Mouse (Mus musculus) erythroblast, embryonic 14.5 days (primary cell): ENCODE results near the gene Jam2.

Experiments used
- GATA1 ChIP-seq: IDR thresholded peaks from 2 replicates; pipeline ENCODE4 v1.6.1; 2012; ENCODE audit warnings: low read length, inconsistent platforms, mixed read lengths
- TAL1 ChIP-seq: IDR thresholded peaks from 3 replicates; pipeline ENCODE4 v1.6.1; 2012; ENCODE audit warnings: low read length, inconsistent platforms, mixed read lengths

- TF ChIP-seq GATA1 (no peak), TAL1 (no peak)
These were observed 11.0 kb downstream of the Jam2 start for GRCm38 (mm10) chr16:84784966-84785365.
